Mouse (Mus musculus): ENCODE results near the gene Rif1.

Gene Rif1

DNA sequence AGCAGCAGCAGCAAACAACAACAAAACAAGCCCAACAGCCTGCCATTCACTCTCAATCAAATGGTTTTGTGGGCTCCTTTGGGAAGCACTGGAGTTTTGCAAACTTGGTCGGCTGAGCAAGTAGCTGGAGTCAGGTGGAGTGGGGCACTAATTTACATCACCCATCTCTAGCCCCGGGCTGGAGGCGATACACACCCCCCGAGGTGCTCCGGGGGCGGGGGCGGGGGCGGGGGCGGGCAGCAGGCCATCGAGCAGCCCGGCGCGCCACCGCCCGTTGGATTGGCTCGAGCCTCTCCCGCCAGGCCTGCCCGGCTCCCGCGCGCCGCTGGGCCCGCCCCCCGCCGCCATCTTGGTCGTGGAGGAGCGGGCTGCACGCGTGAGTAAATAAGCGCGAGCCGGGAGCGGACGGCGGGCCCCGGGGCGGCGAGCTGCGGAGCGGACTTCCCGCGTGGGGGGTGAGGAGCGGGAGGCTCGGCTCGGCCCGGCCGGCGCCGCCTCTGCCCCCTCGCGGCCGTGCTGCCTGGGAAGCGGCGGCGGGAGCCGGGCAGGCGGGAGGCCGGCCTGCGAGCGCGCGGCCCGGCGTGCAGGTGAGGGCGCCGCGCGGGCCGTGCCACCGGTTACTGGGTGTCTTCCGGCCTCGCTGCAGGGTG lies at the start of gene Rif1:
Rif1 (plus strand) TSS at position 342 of the 650 bp plus-strand sequence.
- DNase-seq, result peak; percentile 94

DNA sequence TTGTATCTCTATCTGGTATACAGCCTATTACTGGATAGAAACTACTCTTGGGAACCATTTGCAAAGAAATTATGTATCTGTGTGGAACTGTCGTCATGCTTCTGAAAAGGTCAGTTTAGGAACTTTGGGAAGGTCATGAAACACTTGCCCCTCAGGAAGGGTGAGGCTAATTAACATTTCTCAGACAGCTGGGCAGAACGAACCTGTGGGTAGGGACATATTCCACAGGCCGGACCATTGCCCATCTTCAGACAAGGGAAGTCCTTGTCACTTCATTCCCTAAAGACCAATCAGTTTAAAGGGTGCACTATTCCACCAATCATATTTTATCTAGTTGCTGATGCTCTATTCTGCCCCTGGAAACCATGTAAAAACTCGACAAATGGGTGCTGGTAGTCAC lies 45.6 kb upstream of the Rif1 start:
- no peak for DNase-seq

- DNase-seq, result no peak
These were observed 43.2 kb upstream of the Rif1 start for GRCm38 (mm10) chr2:52029426-52029825.

- no peak for DNase-seq
These were observed 41.1 kb upstream of the Rif1 start for GRCm38 (mm10) chr2:52031491-52031890.

- no peak for DNase-seq
These were observed 38.0 kb upstream of the Rif1 start for GRCm38 (mm10) chr2:52034601-52035000.

GRCm38 (mm10) chr2:52035144-52035543 lies 37.5 kb upstream of the Rif1 start:
- DNase-seq, result no peak

GRCm38 (mm10) chr2:52036929-52037595 lies 35.6 kb upstream of the Rif1 start:
- DNase-seq, result peak; percentile 86

GRCm38 (mm10) chr2:52037882-52038281 lies 34.8 kb upstream of the Rif1 start, which contains the start of gene Tnfaip6:
TSS of gene Tnfaip6 (plus strand) at chr2:52038009.
- peak; percentile 87 for DNase-seq

DNA sequence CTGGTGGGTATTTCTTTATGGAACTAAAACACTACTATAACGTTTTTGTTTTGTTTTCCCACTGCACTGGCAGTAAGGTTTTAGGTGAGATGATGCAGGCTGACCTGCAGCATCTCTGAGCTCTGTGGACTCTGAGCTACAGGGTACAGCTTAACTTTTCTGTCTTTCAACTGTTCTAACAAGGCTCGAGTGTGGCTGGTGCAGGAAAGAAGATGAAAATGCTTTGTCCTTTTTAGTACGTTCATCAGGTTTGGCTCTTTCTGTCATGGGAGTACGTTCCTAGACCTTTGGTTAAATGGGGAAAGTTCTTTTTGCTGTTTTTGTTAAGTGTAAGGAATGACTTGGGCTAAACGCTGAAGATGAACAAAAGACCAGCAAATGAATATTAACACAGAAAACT lies 34.1 kb upstream of the Rif1 start:
- DNase-seq, result no peak

GRCm38 (mm10) chr2:52039083-52039801 lies 33.4 kb upstream of the Rif1 start:
- DNase-seq, result peak; percentile 39

DNA sequence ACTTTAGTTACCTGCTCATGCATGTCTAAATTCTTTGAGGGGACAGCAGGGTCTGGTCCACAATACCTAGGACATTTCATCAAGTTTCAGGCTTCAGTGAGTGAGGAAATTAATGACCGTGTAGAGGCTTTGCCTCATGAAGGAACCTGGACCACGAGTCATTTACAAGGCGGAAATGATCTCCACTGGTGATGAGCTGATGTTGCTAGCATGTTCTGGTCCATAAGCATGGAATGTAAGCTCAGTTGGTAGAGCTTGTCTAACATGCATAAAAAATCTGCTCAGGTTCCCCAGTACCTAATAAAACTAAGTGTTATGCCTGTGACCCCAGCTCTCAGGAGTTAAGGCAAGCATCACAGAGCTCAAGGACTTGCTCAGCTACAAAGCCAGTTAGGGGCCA lies 30.5 kb upstream of the Rif1 start:
- DNase-seq, result no peak

- DNase-seq, result peak; percentile 48
These were observed 29.9 kb upstream of the Rif1 start for GRCm38 (mm10) chr2:52042714-52043113.

DNA sequence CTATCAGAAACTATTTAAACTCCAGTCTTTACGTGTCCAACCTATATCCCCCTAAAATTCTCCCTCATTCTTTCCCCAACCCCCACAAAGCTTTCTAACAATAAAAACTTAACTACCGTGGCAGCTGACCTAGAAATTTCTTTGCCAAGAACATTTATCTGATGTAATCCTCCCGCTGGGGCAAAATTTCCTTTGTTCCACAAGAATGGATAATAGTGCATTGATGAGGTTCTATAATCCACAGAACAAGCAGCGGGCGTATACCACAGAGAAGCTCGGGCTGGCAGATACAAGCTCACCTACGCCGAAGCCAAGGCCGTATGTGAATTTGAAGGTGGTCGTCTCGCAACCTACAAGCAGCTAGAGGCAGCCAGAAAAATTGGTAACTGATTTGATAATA lies 29.1 kb upstream of the Rif1 start:
- peak; percentile 75 for DNase-seq

GRCm38 (mm10) chr2:52046032-52046431 lies 26.6 kb upstream of the Rif1 start:
- DNase-seq, result no peak

GRCm38 (mm10) chr2:52050823-52051222 lies 21.8 kb upstream of the Rif1 start:
- DNase-seq, result no peak

DNA sequence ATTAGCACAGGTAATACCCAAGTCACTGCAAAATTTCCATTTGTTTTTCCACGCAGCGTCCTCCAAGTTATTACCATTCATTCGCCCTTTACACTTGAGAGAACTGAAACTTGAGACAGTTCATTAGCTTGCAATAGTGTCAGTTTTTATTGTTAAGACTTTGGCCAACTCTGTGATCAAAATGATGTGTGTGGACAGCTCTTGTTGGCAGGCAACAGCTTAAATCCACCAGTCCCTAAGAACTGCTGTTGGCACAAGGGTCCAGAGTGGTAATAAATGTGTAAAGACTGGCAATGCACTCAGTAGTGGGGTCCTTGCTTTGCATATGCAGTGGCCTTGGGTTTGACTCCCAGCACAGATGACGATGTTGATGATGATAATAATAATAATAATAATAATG lies 20.3 kb upstream of the Rif1 start:
- DNase-seq, result no peak

GRCm38 (mm10) chr2:52053502-52053901 lies 19.1 kb upstream of the Rif1 start:
- no peak for DNase-seq

- no peak for DNase-seq
These were observed 17.0 kb upstream of the Rif1 start for GRCm38 (mm10) chr2:52055616-52056015.

GRCm38 (mm10) chr2:52057099-52057498 lies 15.5 kb upstream of the Rif1 start:
- no peak for DNase-seq

GRCm38 (mm10) chr2:52057681-52058080 lies 15.0 kb upstream of the Rif1 start:
- DNase-seq, result no peak

DNA sequence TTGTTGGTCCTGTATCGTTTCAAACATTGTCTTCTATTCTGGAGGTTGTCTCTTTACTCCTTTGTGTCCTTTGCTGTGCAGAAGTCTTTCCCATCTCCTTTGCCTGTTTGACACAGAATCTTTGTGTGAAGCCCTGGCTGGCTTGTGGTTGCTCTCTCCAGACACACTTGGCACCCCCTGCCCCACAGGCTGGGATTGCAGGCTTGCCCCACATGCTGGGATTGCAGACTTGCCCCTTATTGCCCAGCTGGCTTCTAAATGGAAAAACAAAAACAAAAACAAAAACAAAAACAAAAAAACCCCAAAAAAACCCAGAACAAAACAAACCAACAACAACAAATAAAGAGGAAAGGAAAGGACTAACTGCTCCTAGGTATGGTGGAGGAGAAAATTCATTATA lies 4.0 kb upstream of the Rif1 start:
- DNase-seq, result no peak

DNA sequence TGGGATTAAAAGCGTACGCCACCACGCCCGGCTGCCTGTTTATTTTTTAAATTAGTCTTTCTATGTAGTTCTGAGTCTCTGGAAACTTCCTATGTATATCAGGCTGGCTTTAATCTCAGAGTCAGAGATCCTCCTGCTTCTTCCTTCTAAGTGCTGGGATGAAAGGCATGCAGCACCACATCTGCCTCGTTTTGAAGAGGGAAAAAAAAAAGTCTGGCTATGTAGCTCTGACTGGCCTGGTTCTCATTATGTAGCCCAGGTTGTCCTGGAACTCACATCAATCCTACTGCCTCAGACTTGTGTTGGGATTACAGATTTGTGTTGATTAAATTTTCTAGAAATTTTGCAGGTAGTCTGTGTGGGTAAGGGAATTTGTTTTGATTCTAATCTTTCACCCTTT lies 1.8 kb upstream of the Rif1 start:
- DNase-seq, result no peak

GRCm38 (mm10) chr2:52071241-52071991 lies 1.2 kb upstream of the Rif1 start:
- DNase-seq, result no peak
